Mouse (Mus musculus) neural tube, embryonic 15.5 days (tissue): ENCODE data around the gene Rnf44. TPM values are rescaled to one million over a fixed set of nuclear protein-coding genes. Genes with fewer than 3 reads are reported as not detected.

Experiments used
- ATAC-seq: fragments of 200-750 bp; cut with Nextera tagmentation; 2 replicates; pipeline ENCODE4 v1.8.0; 2017; ENCODE audit warnings: mild to moderate bottlenecking, moderate TSS enrichment, moderate library complexity; ENCODE audit not compliant: low FRiP score
- H3K27ac ChIP-seq: fragments of 300-500 bp; sonication (generic); replicated peaks from 2 replicates; pipeline ENCODE4 v1.5.1; 2015; ENCODE audit warnings: mild to moderate bottlenecking, inconsistent platforms
- H3K27me3 ChIP-seq: fragments of 300-500 bp; sonication (generic); replicated peaks from 2 replicates; pipeline ENCODE4 v1.6.1; 2015; ENCODE audit warnings: inconsistent platforms
- H3K36me3 ChIP-seq: fragments of 300-500 bp; sonication (generic); 2 replicates; pipeline ENCODE4 v1.6.1; 2015; ENCODE audit warnings: inconsistent platforms
- H3K4me1 ChIP-seq: fragments of 300-500 bp; sonication (generic); 2 replicates; pipeline ENCODE4 v1.6.1; 2015; ENCODE audit warnings: inconsistent platforms
- H3K4me2 ChIP-seq: fragments of 300-500 bp; sonication (generic); 2 replicates; pipeline ENCODE4 v1.6.1; 2015; ENCODE audit warnings: inconsistent platforms, mild to moderate bottlenecking, moderate library complexity
- H3K4me3 ChIP-seq: fragments of 300-500 bp; sonication (generic); replicated peaks from 2 replicates; pipeline ENCODE4 v1.5.1; 2015; ENCODE audit warnings: mild to moderate bottlenecking, inconsistent platforms
- H3K9ac ChIP-seq: fragments of 300-500 bp; sonication (generic); replicated peaks from 2 replicates; pipeline ENCODE4 v1.6.1; 2015; ENCODE audit warnings: mild to moderate bottlenecking, inconsistent platforms
- H3K9me3 ChIP-seq: fragments of 300-500 bp; sonication (generic); replicated peaks from 2 replicates; pipeline ENCODE4 v1.6.1; 2016; ENCODE audit warnings: inconsistent platforms
- WGBS: fragments of 180-500 bp; shearing (Covaris S2); methylation state at CpG from one replicate; pipeline ENCODE4 v1.1.7; 2015; ENCODE audit warnings: mixed read lengths; 5-methylcytosine and 5-hydroxymethylcytosine counted together
- polyA plus RNA-seq: library from polyadenylated mRNA; unstranded; fragments of >200 nt; fragmentation: Nextera tagmentation; extraction: Ambion mirVana; gene quantifications from 2 replicates; pipeline ENCODE4 v1.2.1, GENCODE M21; 2015

Rnf44 gene
- polyA plus RNA-seq, 1 experiment from 2014 or later = 73.5 TPM

- Histone ChIP-seq H3K27ac (no peak overlapping the region; the same call in 1 of the 2 replicates), H3K4me1 (peaks cover 41% of the 10 kb centered on the region), H3K27me3 (no peaks in the 10 kb centered on the region), H3K4me2 (peak overlapping the region; percentile 89), H3K9me3 (no peaks in the 10 kb centered on the region), H3K9ac (peak overlapping the region; percentile 86; the same call in 1 of the 2 replicates), H3K36me3 (peaks cover 48% of the 10 kb centered on the region), H3K4me3 (peak overlapping the region; percentile 78; the same call in 1 of the 2 replicates)
- no peak for ATAC-seq
- WGBS = 78% methylated on average over 3 of the region's 3 CpGs
Observed at GRCm38 (mm10) chr13:54684140-54684896, 9.4 kb downstream of the Rnf44 start.

GRCm38 (mm10) chr13:54683301-54683700, 10.4 kb downstream of the Rnf44 start:
- no peaks in the 10 kb centered on the region for H3K27me3 ChIP-seq
- H3K4me3 ChIP-seq = no peak overlapping the region
- H3K9ac ChIP-seq = no peak overlapping the region
- H3K36me3 ChIP-seq = peaks cover 57% of the 10 kb centered on the region
- no peak for ATAC-seq
- H3K4me1 ChIP-seq = peaks cover 32% of the 10 kb centered on the region
- 93% methylated on average over 3 of the region's 3 CpGs for WGBS
- no peak overlapping the region for H3K27ac ChIP-seq
- H3K9me3 ChIP-seq = no peaks in the 10 kb centered on the region
- H3K4me2 ChIP-seq = no peak overlapping the region

- H3K9me3 ChIP-seq = no peaks in the 10 kb centered on the region
- ATAC-seq = no peak
- no peaks in the 10 kb centered on the region for H3K27me3 ChIP-seq
- no peak overlapping the region for H3K4me3 ChIP-seq
- 89% methylated on average over 8 of the region's 8 CpGs for WGBS
- H3K36me3 ChIP-seq = peaks cover 57% of the 10 kb centered on the region
- no peak overlapping the region for H3K27ac ChIP-seq
- H3K9ac ChIP-seq = no peak overlapping the region
- H3K4me1 ChIP-seq = peaks cover 26% of the 10 kb centered on the region
- H3K4me2 ChIP-seq = no peak overlapping the region
Observed at GRCm38 (mm10) chr13:54681291-54681690, 12.4 kb downstream of the Rnf44 start.

- H3K4me2 ChIP-seq = no peak overlapping the region
- no peak for ATAC-seq
- peaks cover 57% of the 10 kb centered on the region for H3K36me3 ChIP-seq
Observed at GRCm38 (mm10) chr13:54680184-54680853, 13.4 kb downstream of the Rnf44 start.

GRCm38 (mm10) chr13:54678263-54678662, 15.4 kb downstream of the Rnf44 start:
- Histone ChIP-seq H3K4me1 (no peaks in the 10 kb centered on the region), H3K27ac (no peak overlapping the region), H3K4me3 (no peak overlapping the region), H3K9me3 (no peaks in the 10 kb centered on the region), H3K27me3 (no peaks in the 10 kb centered on the region), H3K9ac (no peak overlapping the region), H3K4me2 (no peak overlapping the region), H3K36me3 (peaks cover 46% of the 10 kb centered on the region)
- no peak for ATAC-seq
- WGBS = 67% methylated on average over 4 of the region's 4 CpGs

More at GRCm38 (mm10) chr13:54680184-54680853, 13.4 kb downstream of the Rnf44 start:
- Histone ChIP-seq H3K4me1 (peaks cover 17% of the 10 kb centered on the region), H3K27me3 (no peaks in the 10 kb centered on the region), H3K27ac (no peak overlapping the region), H3K9ac (no peak overlapping the region), H3K4me3 (no peak overlapping the region), H3K9me3 (no peaks in the 10 kb centered on the region)
- 82% methylated on average over 17 of the region's 17 CpGs for WGBS

GRCm38 (mm10) chr13:54675895-54676590, 17.7 kb downstream of the Rnf44 start:
- Histone ChIP-seq H3K4me2 (no peak overlapping the region), H3K9me3 (no peaks in the 10 kb centered on the region), H3K4me3 (no peak overlapping the region), H3K9ac (no peak overlapping the region), H3K27me3 (no peaks in the 10 kb centered on the region), H3K27ac (no peak overlapping the region), H3K4me1 (no peaks in the 10 kb centered on the region), H3K36me3 (peaks cover 23% of the 10 kb centered on the region)
- no peak for ATAC-seq
- 69% methylated on average over 11 of the region's 11 CpGs for WGBS

GRCm38 (mm10) chr13:54670491-54670890, 23.2 kb downstream of the Rnf44 start:
- ATAC-seq = no peak
- Histone ChIP-seq H3K27me3 (no peaks in the 10 kb centered on the region), H3K27ac (no peak overlapping the region), H3K36me3 (0 out of 2 replicates have a peak, but pooled peaks cover 2% of the 10 kb centered on the region), H3K4me1 (no peaks in the 10 kb centered on the region), H3K9me3 (no peaks in the 10 kb centered on the region), H3K9ac (no peak overlapping the region), H3K4me3 (no peak overlapping the region), H3K4me2 (no peak overlapping the region)
- 68% methylated on average over 2 of the region's 2 CpGs for WGBS

- no peaks in the 10 kb centered on the region for H3K4me1 ChIP-seq
- no peak for ATAC-seq
- H3K27me3 ChIP-seq = no peaks in the 10 kb centered on the region
- WGBS = 95% methylated on average over 7 of the region's 7 CpGs
- no peak overlapping the region for H3K4me2 ChIP-seq
- no peaks in the 10 kb centered on the region for H3K9me3 ChIP-seq
- H3K4me3 ChIP-seq = no peak overlapping the region
- no peak overlapping the region for H3K27ac ChIP-seq
- no peak overlapping the region for H3K9ac ChIP-seq
- H3K36me3 ChIP-seq = peaks cover 36% of the 10 kb centered on the region
Observed at GRCm38 (mm10) chr13:54665062-54665461, 28.6 kb downstream of the Rnf44 start.

GRCm38 (mm10) chr13:54664509-54664908, 29.2 kb downstream of the Rnf44 start:
- no peak overlapping the region for H3K27ac ChIP-seq
- H3K4me1 ChIP-seq = no peaks in the 10 kb centered on the region
- H3K4me3 ChIP-seq = no peak overlapping the region
- peaks cover 36% of the 10 kb centered on the region for H3K36me3 ChIP-seq
- no peak for ATAC-seq
- no peak overlapping the region for H3K9ac ChIP-seq
- H3K9me3 ChIP-seq = no peaks in the 10 kb centered on the region
- H3K27me3 ChIP-seq = no peaks in the 10 kb centered on the region
- no peak overlapping the region for H3K4me2 ChIP-seq
- 93% methylated on average over 1 of the region's 1 CpGs for WGBS

- H3K27ac ChIP-seq = no peak overlapping the region
- ATAC-seq = no peak
Observed at GRCm38 (mm10) chr13:54663999-54664398, 29.7 kb downstream of the Rnf44 start.

GRCm38 (mm10) chr13:54661358-54661757, 32.3 kb downstream of the Rnf44 start:
- Histone ChIP-seq H3K4me2 (no peak overlapping the region), H3K9ac (no peak overlapping the region), H3K27ac (no peak overlapping the region), H3K4me3 (no peak overlapping the region), H3K4me1 (no peaks in the 10 kb centered on the region), H3K27me3 (no peaks in the 10 kb centered on the region), H3K9me3 (no peaks in the 10 kb centered on the region), H3K36me3 (peaks cover 61% of the 10 kb centered on the region)
- WGBS = 81% methylated on average over 12 of the region's 12 CpGs
- no peak for ATAC-seq

More at GRCm38 (mm10) chr13:54663999-54664398, 29.7 kb downstream of the Rnf44 start:
- no peak overlapping the region for H3K4me2 ChIP-seq
- peaks cover 38% of the 10 kb centered on the region for H3K36me3 ChIP-seq
- H3K4me1 ChIP-seq = no peaks in the 10 kb centered on the region
- H3K9me3 ChIP-seq = no peaks in the 10 kb centered on the region
- H3K4me3 ChIP-seq = no peak overlapping the region
- 86% methylated on average over 4 of the region's 4 CpGs for WGBS
- no peaks in the 10 kb centered on the region for H3K27me3 ChIP-seq
- no peak overlapping the region for H3K9ac ChIP-seq
